Mouse (Mus musculus): ENCODE measurements around the gene Ube4b.

GRCm38 (mm10) chr4:149415651-149416169 lies 10.8 kb downstream of the Ube4b start:
- TF ChIP-seq CTCF (IDR thresholded peaks at IDR 0.05; ENCODE audit: borderline replicate concordance, control insufficient read depth, extremely low read depth, insufficient read depth, low read length, poor library complexity) (no peak), POLR2A (IDR thresholded peaks at IDR 0.05; ENCODE audit: control insufficient read depth, extremely low read depth, insufficient read depth, low read length, poor library complexity) (no peak)

All from thymus, adult 2 months (tissue).